Mouse (Mus musculus): ENCODE data around the gene Iqsec1.

Gene Iqsec1

GRCm38 (mm10) chr6:90702837-90703735, 285.4 kb downstream of the Iqsec1 start:
- DNase-seq = no peak

- DNase-seq = peak; percentile 62 to 72
Observed at GRCm38 (mm10) chr6:90702197-90702596, 286.3 kb downstream of the Iqsec1 start.

- DNase-seq = no peak
Observed at GRCm38 (mm10) chr6:90701391-90701790, 287.1 kb downstream of the Iqsec1 start.

DNA sequence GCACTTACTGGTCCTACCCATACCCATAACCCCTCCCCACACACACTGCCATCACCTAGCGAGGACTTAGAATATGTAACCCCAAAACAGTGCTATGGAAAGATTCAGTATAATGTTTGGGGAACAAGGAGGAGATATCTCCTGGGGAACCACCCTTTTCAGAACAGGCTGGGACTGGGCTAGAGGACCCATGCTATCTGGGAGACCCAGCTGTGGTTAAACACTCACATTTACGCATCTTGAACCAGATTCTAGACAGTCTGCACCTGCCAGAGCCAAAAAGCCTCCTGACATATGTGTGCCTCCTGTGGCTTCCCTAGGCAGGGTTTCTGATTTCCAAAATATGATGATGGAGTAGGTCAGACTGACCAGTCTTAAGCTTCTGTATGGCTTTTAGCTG, 287.7 kb downstream of the Iqsec1 start:
- no peak for DNase-seq

DNA sequence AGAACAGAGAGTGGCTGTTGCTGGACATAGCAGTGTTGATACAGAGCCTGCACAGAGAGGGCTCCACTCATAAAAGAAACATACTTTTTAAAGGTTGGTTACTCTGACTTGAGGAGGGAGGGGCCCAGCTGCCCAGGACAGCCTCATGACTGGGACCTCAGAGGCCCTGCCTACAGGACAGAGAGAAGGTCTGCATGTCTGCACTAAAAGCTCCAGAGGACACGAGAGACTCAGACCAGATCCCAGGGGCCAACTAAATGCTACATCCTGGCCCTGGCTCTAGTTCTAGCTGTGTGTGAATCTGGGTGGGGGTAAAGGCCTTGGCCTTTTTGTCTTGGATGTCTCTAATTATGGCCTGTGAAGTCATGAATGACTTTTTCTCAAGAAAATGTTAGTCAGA, 288.4 kb downstream of the Iqsec1 start:
- no peak for DNase-seq

DNA sequence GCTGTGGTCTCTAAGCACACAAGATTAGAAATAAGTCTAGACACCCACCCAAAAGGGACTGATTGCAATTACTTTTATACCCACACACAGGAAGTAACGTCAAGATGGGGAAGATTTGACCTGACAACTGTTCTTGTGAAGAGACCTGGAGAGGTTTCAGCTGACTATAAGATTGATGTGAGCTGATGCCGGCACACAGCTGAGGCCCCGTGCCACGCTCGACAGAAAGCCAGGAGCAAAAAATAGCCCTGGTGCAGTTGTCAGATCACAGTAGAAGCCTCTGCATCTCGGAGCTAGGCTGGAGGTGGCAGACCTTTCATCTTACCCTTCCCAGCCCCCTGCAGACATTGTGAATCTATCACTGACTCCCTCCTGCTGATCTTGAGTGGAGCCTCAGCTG, 289.6 kb downstream of the Iqsec1 start:
- DNase-seq = no peak

- DNase-seq = no peak
Observed at GRCm38 (mm10) chr6:90695754-90696153, 292.7 kb downstream of the Iqsec1 start.

GRCm38 (mm10) chr6:90692404-90692803, 296.1 kb downstream of the Iqsec1 start:
- no peak for DNase-seq

GRCm38 (mm10) chr6:90691935-90692334, 296.6 kb downstream of the Iqsec1 start:
- DNase-seq = no peak

DNA sequence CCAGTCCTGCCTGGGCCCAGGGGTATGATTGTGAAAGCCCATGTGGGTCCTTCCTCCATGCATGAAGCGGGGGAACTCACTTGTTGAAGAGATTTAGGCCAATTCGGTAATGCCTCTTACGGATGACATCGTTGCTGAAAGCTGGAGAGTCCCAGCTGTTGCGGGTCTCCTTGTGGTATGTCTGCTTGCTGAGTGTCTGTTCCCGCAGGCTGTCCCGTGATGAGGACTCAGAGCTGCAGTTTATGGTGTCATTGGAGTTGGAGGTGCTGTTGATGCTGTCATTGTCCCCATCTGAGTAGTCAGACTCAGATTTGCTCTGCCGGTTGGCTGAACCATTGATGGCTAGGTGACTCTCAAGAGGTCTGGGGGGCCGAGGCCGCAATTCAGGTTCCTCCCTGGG, 299.0 kb downstream of the Iqsec1 start:
- no peak for DNase-seq

DNA sequence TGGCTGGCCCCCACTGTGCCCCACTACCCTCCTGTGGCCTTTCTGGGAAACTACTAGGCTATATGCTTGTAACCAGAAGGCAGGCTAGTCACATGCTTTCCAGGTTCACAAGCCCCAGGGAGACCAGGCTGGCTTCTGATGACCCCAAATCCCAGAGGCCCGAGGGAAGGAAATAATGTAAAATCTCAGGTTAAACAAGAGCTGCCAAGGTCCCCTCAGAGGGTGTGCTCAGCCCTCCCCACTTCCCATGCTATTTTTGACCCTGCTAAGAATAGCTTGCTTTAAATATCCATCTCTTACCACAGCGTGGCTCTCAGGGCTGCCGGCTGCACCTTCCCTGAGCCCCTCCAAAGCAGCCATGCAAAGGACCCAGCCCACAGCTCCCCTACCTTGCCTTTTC, 299.7 kb downstream of the Iqsec1 start:
- DNase-seq = peak in 1 of 2 experiments; percentile 33

- no peak for DNase-seq
Observed at GRCm38 (mm10) chr6:90688003-90688402, 300.5 kb downstream of the Iqsec1 start.

GRCm38 (mm10) chr6:90686812-90687211, 301.7 kb downstream of the Iqsec1 start:
- DNase-seq = no peak

DNA sequence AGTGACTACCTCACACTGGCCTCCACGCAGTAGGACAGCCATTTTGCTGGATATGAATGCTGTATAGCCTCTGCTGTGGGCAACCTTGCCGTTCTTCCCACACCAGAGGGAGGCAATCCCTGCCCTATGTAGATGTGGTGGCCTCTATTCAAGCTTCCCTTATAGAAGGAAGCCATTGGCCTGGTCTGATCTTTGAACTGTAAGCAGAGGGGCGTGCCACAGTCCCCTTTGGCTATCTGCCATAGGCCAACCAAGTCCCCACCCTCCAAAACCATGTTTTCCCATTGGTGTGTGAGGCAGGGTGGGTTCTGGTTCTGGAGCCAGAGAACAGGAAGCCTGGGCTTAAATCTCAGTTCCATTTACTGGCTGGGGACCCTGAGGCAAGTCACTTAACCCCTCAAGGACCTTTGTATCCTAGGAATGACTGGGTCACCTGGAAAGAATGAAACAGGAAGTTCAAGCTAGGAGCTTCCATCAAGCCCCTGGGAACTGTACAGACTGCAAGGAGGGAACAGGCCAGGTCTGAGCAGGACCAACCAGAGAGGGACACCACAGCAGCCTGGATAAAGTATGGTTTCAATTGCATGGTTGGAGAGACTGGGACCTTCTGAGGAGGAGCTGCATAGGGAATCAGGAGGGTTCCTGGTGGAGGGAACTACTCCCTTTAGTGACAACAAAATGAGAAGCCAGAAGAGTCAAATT, 304.5 kb downstream of the Iqsec1 start:
- DNase-seq = peak; percentile 48 to 50

- DNase-seq = peak; percentile 36 to 37
Observed at GRCm38 (mm10) chr6:90680401-90680800, 308.1 kb downstream of the Iqsec1 start.

DNA sequence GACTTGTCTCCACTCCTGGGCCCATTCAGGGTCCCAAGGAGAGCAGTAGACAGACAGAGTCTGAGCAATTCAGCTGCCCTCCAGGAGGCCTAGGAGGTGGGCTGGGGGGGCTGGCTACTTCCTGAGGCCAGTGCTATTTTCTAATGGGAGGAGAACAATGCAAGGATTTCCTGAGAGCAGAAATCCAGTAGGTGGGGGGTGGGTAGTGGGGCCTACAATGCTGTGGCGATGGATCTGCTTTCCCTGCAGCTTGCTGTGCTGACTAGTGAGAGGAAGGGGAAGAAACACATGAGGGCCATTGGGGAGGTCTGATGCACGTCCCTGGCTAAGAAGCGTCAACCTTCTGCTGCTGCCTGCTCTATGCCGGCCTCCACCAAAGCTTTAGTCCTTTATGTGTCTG, 309.7 kb downstream of the Iqsec1 start:
- DNase-seq = peak; percentile 64 to 69

- DNase-seq = no peak
Observed at GRCm38 (mm10) chr6:90668693-90669092, 319.8 kb downstream of the Iqsec1 start.

DNA sequence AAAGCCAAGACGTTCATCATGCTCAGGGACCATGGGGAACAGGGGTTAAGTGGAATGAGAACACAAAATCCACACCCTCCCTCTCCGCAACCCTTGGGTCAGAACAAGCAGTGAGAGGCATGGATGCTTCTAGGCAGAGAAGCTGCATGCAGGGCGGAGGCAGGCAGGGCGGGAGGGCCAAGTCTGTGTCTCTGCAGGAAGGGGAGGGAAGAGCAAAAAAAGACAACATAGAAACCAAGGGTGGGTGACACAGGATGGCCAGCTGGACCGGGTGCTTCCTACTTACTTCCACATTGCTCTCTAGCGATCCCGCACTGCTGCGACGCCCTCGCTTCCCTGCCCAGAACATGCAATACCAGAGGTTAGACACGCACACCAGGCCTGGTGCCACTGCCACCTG, 324.7 kb downstream of the Iqsec1 start:
- peak; percentile 34 to 35 for DNase-seq

DNA sequence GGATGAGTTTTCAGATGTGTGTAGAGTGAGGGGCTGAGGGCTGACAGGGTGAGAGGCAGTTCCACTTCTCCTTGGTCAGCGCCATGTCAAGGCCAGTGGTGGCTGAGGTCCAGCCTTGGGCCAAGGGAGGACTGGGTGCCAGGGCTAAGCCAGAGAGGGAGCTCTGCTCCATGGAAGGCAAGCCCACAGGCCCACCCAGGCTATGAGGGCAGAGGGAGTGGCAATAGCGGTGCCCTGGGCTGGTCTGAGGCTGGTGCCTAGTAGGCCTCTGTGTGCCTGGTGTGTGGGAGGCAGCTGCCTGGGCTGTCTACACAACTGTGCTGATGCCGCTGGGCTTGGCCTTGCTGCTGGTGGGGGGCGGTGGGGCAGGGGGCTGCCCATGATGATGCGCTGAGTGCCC, 326.3 kb downstream of the Iqsec1 start:
- no peak for DNase-seq

- DNase-seq = no peak
Observed at GRCm38 (mm10) chr6:90661029-90661399, 327.5 kb downstream of the Iqsec1 start.

GRCm38 (mm10) chr6:90660398-90661028, 328.0 kb downstream of the Iqsec1 start:
- no peak for DNase-seq

- DNase-seq = no peak
Observed at GRCm38 (mm10) chr6:90659913-90660312, 328.6 kb downstream of the Iqsec1 start.

DNA sequence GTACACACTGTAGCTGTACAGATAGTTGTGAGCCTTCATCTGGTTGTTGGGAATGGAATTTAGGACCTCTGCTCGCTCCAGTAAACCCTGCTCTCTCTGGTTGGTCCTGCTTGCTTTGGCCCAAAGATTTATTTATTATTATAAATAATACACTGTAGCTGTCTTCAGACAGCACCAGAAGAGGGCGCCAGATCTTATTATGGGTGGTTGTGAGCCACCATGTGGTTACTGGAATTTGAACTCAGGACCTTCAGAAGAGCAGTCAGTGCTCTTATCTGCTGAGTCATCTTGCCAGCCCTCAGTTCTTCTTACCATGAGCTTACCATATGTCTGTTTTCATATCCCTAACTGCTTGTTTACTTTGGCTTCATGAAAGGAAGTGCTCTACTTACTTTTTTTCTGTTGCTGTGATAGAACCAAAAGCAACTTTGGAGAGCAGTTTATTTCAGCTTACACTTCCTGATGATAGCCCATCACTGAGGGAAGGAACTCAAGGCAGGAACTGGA, 332.1 kb downstream of the Iqsec1 start:
- DNase-seq = peak; percentile 23 to 68
